Mouse (Mus musculus) Patski (cell line): ENCODE data around the gene Kat2b. TPM values are rescaled to one million over a fixed set of nuclear protein-coding genes. Genes with fewer than 3 reads are reported as not detected.
"Not testable (repeated sequence)": the region's sequence is repeated elsewhere in the genome, so short reads cannot be mapped to it uniquely, and the experiment has no call there.

Experiments
- ATAC-seq: fragments of 100-300 bp; one replicate; pipeline ENCODE4 v1.8.0; 2021
- CTCF ChIA-PET: fragments of 350-600 bp; sonication (Branson Sonifier 250); formaldehyde crosslinking; loops from one replicate; lab custom pipeline; 2022; ENCODE audit warnings: inconsistent platforms; lab: Charles Lee
- POLR2A ChIA-PET: fragments of 350-600 bp; sonication (Branson Sonifier 250); formaldehyde crosslinking; loops from one replicate; lab custom pipeline; 2022; ENCODE audit warnings: antibody characterized with exemption, inconsistent platforms; lab: Charles Lee
- DNase-seq: peaks from one replicate; pipeline ENCODE4 v3.0.0-alpha.2; 2011; ENCODE audit warnings: low read depth, low spot score
- H3K27me3 ChIP-seq: fragments of 371-371 bp; one replicate; pipeline ENCODE4 v1.5.1; 2021
- CTCF ChIP-seq: fragments of 100-300 bp; IDR thresholded peaks from one replicate; pipeline ENCODE4 v1.5.1; 2021
- in situ Hi-C: fragments of 300-500 bp; cut with MboI; formaldehyde crosslinking; loops from 3 replicates; pipeline ENCODE4 v1.11.1; 2018; ENCODE audit warnings: low pct_unique_long_range_greater_than_20kb, mixed read lengths
- polyA plus RNA-seq: library from polyadenylated mRNA; unstranded; gene quantifications from one replicate; pipeline ENCODE4 v1.2.3, GENCODE M21; 2021

Kat2b gene
- polyA plus RNA-seq, 1 experiment from 2014 or later: 53.3 TPM

DNA sequence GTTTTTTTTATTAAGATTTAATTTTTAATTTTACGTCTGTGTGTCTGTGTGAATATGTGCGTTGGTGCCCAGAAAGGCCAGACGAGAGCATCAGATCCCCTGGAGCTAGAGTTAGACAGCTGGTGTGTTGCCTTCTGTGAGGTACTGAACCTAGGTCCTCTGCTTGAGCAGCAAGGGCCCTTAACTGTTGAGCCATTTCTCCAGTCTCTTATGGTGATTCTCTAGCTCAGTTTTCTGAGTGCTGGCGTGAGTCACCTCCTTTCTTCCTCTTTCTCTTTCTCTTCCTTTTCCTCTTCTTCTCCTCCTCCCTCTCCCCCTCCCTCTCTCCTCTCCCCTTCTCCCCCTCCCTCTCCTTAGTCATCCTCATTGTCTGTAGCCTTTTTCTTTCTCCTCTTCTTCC lies 27.9 kb downstream of the Kat2b start:
- ChIA-PET POLR2A (no interaction called here), CTCF (interaction anchor here (1.1 kb wide), 1 partner anchor 25 kb away, joined by 3 read pairs; no protein-coding TSS in a partner anchor)
- no peak for TF ChIP-seq CTCF
- H3K27me3 ChIP-seq: no peaks in the 10 kb centered on the region
- DNase-seq (no peak), ATAC-seq (no peak)
- in situ Hi-C loops: no loop called here

GRCm38 (mm10) chr17:53595527-53595926 lies 28.9 kb downstream of the Kat2b start:
- ChIA-PET CTCF (interaction anchor here (0.6 to 1.4 kb wide), 3 partner anchors 9 to 25 kb away, joined by 3 to 5 read pairs (median 4); no protein-coding TSS in a partner anchor), POLR2A (interaction anchor here (0.9 kb wide), 1 partner anchor 12 kb away, joined by 3 read pairs; no protein-coding TSS in a partner anchor)
- in situ Hi-C loops: no loop called here
- TF ChIP-seq CTCF: no peak
- DNase-seq: no peak
- ATAC-seq: no peak
- H3K27me3 ChIP-seq: no peaks in the 10 kb centered on the region

DNA sequence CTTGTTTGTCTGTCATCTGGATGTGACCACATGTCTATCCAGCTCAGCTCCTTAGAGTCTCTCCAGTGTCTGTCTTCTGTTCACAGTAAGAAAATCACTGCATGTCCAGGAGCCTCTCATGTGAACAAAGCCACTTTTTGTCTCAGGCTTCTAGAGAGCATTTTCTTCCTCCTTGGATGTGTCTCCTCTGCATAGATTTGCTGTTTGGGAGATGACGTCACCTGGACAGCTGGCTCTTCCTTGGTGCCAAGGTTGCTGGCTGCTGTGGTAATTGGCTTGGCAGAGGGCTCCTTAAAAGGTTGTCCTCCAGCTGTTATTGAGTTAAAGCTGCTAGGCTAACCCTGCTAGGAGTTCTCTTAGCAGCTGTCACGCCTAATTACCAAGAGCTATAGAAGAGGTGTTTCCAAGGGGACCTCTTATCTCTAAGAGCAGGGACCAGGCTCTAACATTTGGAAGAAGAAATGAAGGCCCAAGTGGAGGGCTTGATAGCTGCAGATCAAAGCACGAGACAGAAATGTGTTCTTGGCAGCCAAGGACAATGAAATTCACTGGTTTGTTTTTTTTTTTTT lies 29.7 kb downstream of the Kat2b start:
- ChIA-PET POLR2A (interaction anchor here (0.9 kb wide), 1 partner anchor 12 kb away, joined by 3 read pairs; no protein-coding TSS in a partner anchor), CTCF (interaction anchor here (1.2 to 1.4 kb wide), 4 partner anchors 8 to 27 kb away, joined by 3 to 5 read pairs (median 4); no protein-coding TSS in a partner anchor)
- in situ Hi-C loops: no loop called here
- no peak for TF ChIP-seq CTCF
- no peaks in the 10 kb centered on the region for H3K27me3 ChIP-seq
- DNase-seq: peak; percentile 65
- peak; percentile 77 for ATAC-seq

DNA sequence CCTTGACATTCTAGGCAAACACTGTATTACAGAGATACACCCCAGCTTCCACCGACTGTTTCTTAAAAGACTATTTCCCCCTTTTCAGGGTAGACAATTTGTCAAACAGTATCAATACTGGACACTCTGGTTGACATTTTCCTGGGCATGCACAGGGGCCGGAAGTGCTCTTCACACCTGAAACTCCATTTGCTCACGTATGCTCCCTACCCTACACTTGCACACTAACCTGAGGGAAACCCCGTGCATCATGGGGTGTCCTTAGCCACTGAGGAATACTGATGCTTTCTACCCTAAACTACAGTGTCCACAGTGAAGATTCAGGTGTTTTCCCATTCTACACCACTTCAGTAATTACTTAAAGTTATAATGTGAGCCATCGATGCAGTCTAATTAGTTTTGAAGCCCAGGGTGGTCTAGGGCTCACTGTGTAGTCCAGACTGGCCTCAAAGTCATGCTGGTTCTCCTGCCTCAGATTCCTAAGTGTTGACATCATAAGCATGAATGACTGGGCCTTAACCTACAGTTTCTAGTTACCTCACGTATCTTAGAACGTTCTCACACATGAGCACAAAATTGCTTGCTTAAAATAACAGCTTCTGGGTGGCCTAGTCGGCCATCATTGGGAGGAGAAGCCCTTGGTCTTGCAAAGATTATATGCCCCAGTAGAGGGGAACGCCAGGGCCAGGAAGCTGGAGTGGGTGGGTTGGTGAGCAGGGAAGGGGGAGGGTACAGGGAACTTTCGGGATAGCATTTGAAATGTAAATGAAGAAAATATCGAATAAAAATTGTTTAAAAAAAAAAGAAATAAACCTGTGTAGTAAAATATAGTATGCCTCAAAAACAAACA lies 30.5 kb downstream of the Kat2b start:
- no peak for TF ChIP-seq CTCF
- in situ Hi-C loops: no loop called here
- ChIA-PET CTCF (interaction anchor here (1.2 to 1.4 kb wide), 4 partner anchors 9 to 28 kb away, joined by 3 to 5 read pairs (median 4); no protein-coding TSS in a partner anchor), POLR2A (no interaction called here)
- ATAC-seq: peak; percentile 89
- DNase-seq: peak; percentile 77
- H3K27me3 ChIP-seq: no peaks in the 10 kb centered on the region

DNA sequence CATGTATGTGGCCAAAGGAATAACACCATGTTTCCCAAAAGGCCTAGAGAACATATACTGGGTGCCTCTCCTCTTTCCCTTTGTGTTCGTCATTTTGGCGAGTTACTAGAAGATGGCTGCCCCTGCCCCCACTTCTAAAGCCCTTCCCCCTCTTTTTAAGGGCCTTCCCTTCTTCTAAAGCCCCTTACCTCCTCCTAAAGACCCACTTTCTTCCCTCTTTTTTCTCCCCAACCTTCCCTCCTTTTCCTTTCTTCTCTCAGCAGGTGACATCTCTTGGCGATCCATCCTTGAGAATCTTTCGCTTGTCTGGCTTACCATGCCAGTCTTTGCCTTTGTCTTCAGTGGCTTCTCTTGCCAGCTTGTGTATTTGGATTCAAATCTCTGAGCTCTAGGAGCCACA lies 31.9 kb downstream of the Kat2b start:
- POLR2A ChIA-PET: no interaction called here
- H3K27me3 ChIP-seq: no peaks in the 10 kb centered on the region
- in situ Hi-C loops: no loop called here

GRCm38 (mm10) chr17:53603236-53603635 lies 36.6 kb downstream of the Kat2b start:
- H3K27me3 ChIP-seq, in situ Hi-C loops, CTCF ChIA-PET, DNase-seq, ATAC-seq, POLR2A ChIA-PET: not testable (repeated sequence)

More for the DNA sequence above, 31.9 kb downstream of the Kat2b start:
- CTCF ChIA-PET: no interaction called here
- TF ChIP-seq CTCF: no peak
- no peak for ATAC-seq
- no peak for DNase-seq

DNA sequence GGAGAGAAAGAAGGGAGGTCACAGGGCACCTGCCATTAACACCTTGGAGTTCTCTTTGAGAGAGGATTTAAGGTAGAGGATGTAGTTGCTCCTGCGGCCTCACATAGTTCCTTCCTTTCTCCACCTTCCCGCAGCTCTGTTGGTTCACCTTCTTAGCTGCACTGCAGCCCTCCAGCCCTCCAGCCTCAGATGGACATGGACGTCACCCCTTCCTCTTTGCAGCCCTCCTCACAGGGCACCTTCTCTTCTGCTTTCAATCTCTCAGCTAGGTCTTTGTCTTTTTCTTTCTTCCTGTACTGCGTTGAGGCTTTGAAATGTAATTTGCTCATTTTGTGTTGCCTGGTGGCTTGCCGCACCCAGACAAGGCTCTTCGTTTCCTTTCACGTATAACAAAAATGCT lies 39.4 kb downstream of the Kat2b start:
- H3K27me3 ChIP-seq, CTCF ChIA-PET, ATAC-seq, in situ Hi-C loops, POLR2A ChIA-PET, DNase-seq: not testable (repeated sequence)

DNA sequence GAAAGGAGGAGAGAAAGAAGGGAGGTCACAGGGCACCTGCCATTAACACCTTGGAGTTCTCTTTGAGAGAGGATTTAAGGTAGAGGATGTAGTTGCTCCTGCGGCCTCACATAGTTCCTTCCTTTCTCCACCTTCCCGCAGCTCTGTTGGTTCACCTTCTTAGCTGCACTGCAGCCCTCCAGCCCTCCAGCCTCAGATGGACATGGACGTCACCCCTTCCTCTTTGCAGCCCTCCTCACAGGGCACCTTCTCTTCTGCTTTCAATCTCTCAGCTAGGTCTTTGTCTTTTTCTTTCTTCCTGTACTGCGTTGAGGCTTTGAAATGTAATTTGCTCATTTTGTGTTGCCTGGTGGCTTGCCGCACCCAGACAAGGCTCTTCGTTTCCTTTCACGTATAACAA lies 42.3 kb downstream of the Kat2b start:
- DNase-seq, ATAC-seq, POLR2A ChIA-PET, CTCF ChIA-PET, H3K27me3 ChIP-seq, in situ Hi-C loops: not testable (repeated sequence)

DNA sequence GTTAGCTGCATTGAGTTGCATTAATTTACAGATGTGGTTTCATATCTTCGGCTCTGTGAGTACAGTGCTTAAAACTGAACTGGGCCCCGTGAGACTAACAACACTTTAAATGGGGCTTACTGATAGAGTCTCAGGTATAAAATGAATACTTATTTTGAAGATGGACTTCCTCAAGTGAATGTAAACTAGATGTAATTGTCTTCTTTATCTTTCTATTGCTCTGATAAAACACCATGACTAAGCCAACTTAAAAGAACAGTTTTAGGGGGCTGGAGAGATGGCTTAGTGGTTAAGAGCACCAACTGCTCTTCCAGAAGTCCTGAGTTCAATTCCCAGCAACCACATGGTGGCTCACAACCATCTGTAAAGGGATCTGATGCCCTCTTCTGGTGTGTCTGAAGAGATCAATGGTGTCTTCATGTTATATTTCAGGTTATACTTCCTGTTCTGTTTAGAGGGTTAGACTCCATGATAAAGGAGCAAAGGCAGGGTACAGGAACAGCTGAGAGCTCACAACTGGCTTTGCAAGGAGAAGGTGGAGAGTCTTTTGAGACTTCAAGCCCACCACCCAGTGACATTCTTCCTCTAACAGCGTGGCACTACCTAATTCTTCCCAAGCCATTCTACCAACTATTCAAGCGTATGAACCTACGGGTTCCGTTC lies 50.8 kb downstream of the Kat2b start:
- CTCF ChIA-PET: interaction anchor here (1.1 to 1.4 kb wide), 3 partner anchors 10 to 50 kb away, joined by 3 to 6 read pairs (median 4); no protein-coding TSS in a partner anchor
- POLR2A ChIA-PET: no interaction called here
- H3K27me3 ChIP-seq: no peaks in the 10 kb centered on the region
- DNase-seq: no peak
- in situ Hi-C loops: no loop called here
- ATAC-seq: no peak
- TF ChIP-seq CTCF: peak; percentile 31

- in situ Hi-C loops: no loop called here
- no peak for TF ChIP-seq CTCF
- ATAC-seq (no peak), DNase-seq (no peak)
- POLR2A ChIA-PET: interaction anchor here (0.5 kb wide), 1 partner anchor 48 kb away, joined by 3 read pairs; no protein-coding TSS in a partner anchor
- CTCF ChIA-PET: interaction anchor here (0.8 to 1.5 kb wide), 6 partner anchors 9 to 51 kb away, joined by 3 to 6 read pairs (median 4); no protein-coding TSS in a partner anchor
- no peaks in the 10 kb centered on the region for H3K27me3 ChIP-seq
Observed at GRCm38 (mm10) chr17:53618369-53618768, 51.7 kb downstream of the Kat2b start.
